In genomic region chr2:31806639-31807382, GRCm38 (mm10) we compare ENCODE assay signal across 16 mouse cellular contexts. TPM values are rescaled to one million over a fixed set of nuclear protein-coding genes. Genes with fewer than 3 reads are reported as not detected.
A peak's percentile ranks its signal among the peaks of the same experiment; 100 is the strongest.
DNase-seq lines count a peak whose midpoint lies in the region; ATAC-seq lines count a peak whose summit lies in the region.
"Had no signal": no experiment of that assay in that cellular context is flagged by ENCODE, and none has a peak within 500 bp of the region (broad histone marks: within the 10 kb centered on the region; RNA-seq: fewer than 3 reads in every experiment).

No protein-coding gene starts in this region.

- no peak overlapping the region for H3K4me2 ChIP-seq in kidney, embryonic 14.5 days (replicated peaks; ENCODE audit: low read depth, low read length)
- H3K4me2 ChIP-seq in hindbrain, embryonic 11.5 days (replicated peaks; ENCODE audit: low read depth, low read length), result no peak overlapping the region
- no peak overlapping the region; the same call in 1 of the 2 replicates for H3K4me2 ChIP-seq in midbrain, embryonic 11.5 days
- H3K4me2 ChIP-seq: embryonic facial prominence, embryonic 13.5 days had no signal

- H3K9me3 ChIP-seq in kidney, embryonic 14.5 days (ENCODE audit: control insufficient read depth, low read length), result no peaks in the 10 kb centered on the region
- no peaks in the 10 kb centered on the region for H3K9me3 ChIP-seq in hindbrain, embryonic 11.5 days (ENCODE audit: control insufficient read depth, low read length)
- H3K9me3 ChIP-seq in midbrain, embryonic 11.5 days (ENCODE audit: control insufficient read depth, low read length), result no peaks in the 10 kb centered on the region
- H3K9me3 ChIP-seq: embryonic facial prominence, embryonic 13.5 days had no signal

- H3K27me3 ChIP-seq in kidney, embryonic 14.5 days (ENCODE audit: control insufficient read depth, insufficient read depth, low read length), result no peaks in the 10 kb centered on the region
- H3K27me3 ChIP-seq in hindbrain, embryonic 11.5 days (ENCODE audit: control insufficient read depth, insufficient read depth, low read length), result no peaks in the 10 kb centered on the region; the same call in 1 of the 2 replicates
- H3K27me3 ChIP-seq in midbrain, embryonic 11.5 days (ENCODE audit: control insufficient read depth, insufficient read depth, low read length), result no peaks in the 10 kb centered on the region
- H3K27me3 ChIP-seq: embryonic facial prominence, embryonic 13.5 days had no signal

- H3K27ac ChIP-seq in kidney, embryonic 14.5 days (ENCODE audit: low read depth, low read length), result peak overlapping the region; percentile 17; the same call in 1 of the 2 replicates
- peak overlapping the region; percentile 77 for H3K27ac ChIP-seq in hindbrain, embryonic 11.5 days (ENCODE audit: low read depth, low read length)
- peak overlapping the region; percentile 63 for H3K27ac ChIP-seq in midbrain, embryonic 11.5 days (ENCODE audit: low read depth, low read length)
- H3K27ac ChIP-seq: embryonic facial prominence, embryonic 13.5 days had no signal

- peaks cover 24% of the 10 kb centered on the region for H3K4me1 ChIP-seq in kidney, embryonic 14.5 days (ENCODE audit: control insufficient read depth, insufficient read depth, low read length)
- peaks cover 26% of the 10 kb centered on the region for H3K4me1 ChIP-seq in hindbrain, embryonic 11.5 days (replicated peaks; ENCODE audit: control insufficient read depth, insufficient read depth, low read length)
- H3K4me1 ChIP-seq in midbrain, embryonic 11.5 days (ENCODE audit: control insufficient read depth, insufficient read depth, low read length), result peaks cover 54% of the 10 kb centered on the region

- 40% methylated on average over 9 of the region's 9 CpGs for WGBS in kidney, embryonic 14.5 days
- 35% methylated on average over 9 of the region's 9 CpGs for WGBS in hindbrain, embryonic 11.5 days
- 26% methylated on average over 9 of the region's 9 CpGs for WGBS in midbrain, embryonic 11.5 days

- no peak for ATAC-seq in kidney, embryonic 14.5 days (ENCODE audit: low FRiP score, low TSS enrichment)
- peak; percentile 62 for ATAC-seq in hindbrain, embryonic 11.5 days (ENCODE audit: low FRiP score)
- peak; percentile 66 for ATAC-seq in midbrain, embryonic 11.5 days (ENCODE audit: low FRiP score)
- ATAC-seq: liver, postnatal 0 days had no signal

- no peak overlapping the region for H3K9ac ChIP-seq in kidney, embryonic 14.5 days (ENCODE audit: low read depth, low read length)
- peak overlapping the region; percentile 31 for H3K9ac ChIP-seq in hindbrain, embryonic 11.5 days (ENCODE audit: low read depth, low read length)
- H3K9ac ChIP-seq in midbrain, embryonic 11.5 days (ENCODE audit: low read length), result peak overlapping the region; percentile 3; the same call in 1 of the 2 replicates
- H3K9ac ChIP-seq: embryonic facial prominence, embryonic 13.5 days; liver, postnatal 0 days had no signal

- H3K36me3 ChIP-seq in kidney, embryonic 14.5 days (ENCODE audit: control insufficient read depth, insufficient read depth, low read length), result peaks cover 34% of the 10 kb centered on the region
- H3K36me3 ChIP-seq in hindbrain, embryonic 11.5 days (ENCODE audit: control insufficient read depth, insufficient read depth, low read length), result peaks cover 9% of the 10 kb centered on the region
- H3K36me3 ChIP-seq in midbrain, embryonic 11.5 days (ENCODE audit: control insufficient read depth, insufficient read depth, low read length), result peaks cover 9% of the 10 kb centered on the region; the same call in 1 of the 2 replicates

- no peak overlapping the region for H3K4me3 ChIP-seq in kidney, embryonic 14.5 days (ENCODE audit: low read length)
- H3K4me3 ChIP-seq in hindbrain, embryonic 11.5 days (ENCODE audit: low read depth, low read length), result no peak overlapping the region
- H3K4me3 ChIP-seq in midbrain, embryonic 11.5 days (ENCODE audit: low read depth, low read length), result no peak overlapping the region
- H3K4me3 ChIP-seq: embryonic facial prominence, embryonic 13.5 days had no signal

- DNase-seq in kidney, postnatal 4 days, result no peak
- DNase-seq in hindbrain, embryonic 11.5 days (ENCODE audit: low spot score), result peak; percentile 49
- DNase-seq in midbrain, embryonic 11.5 days (ENCODE audit: low spot score, missing footprints), result no peak
- peak; percentile 77 for DNase-seq in retina, embryonic 14.5 days (ENCODE audit: low spot score)
- DNase-seq in layer of hippocampus, postnatal 25 days (ENCODE audit: extremely low spot score in 1 of 2, low spot score in 1 of 2), result no peak
- no peak for DNase-seq in layer of hippocampus, adult 8-10 months (ENCODE audit: low spot score in 2 of 2)
- no peak for DNase-seq in frontal cortex, postnatal 25 days (ENCODE audit: low spot score in 2 of 2)
- DNase-seq: cerebellum, adult 18-20 months; liver, postnatal 0 days; right cerebral cortex, adult 18-20 months; thymus, adult 2 months had no signal

RNA-seq across cellular contexts. Expression of gene Qrfp, which starts 3.6 kb away (rescaled TPM):
- polyA plus RNA-seq in kidney, embryonic 14.5 days (2014; fragmentation: Nextera tagmentation; extraction: Ambion mirVana), result 0.09 TPM in 1 of 2 replicates, not detected in the other
- 0.08 and 0.28 TPM in 2 replicates for polyA plus RNA-seq in hindbrain, embryonic 11.5 days (2014; fragmentation: Nextera tagmentation; extraction: Ambion mirVana)
- polyA plus RNA-seq in midbrain, embryonic 11.5 days (2014; fragmentation: Nextera tagmentation; extraction: Ambion mirVana), result 0.06 and 0.11 TPM in 2 replicates
- not detected for total RNA-seq in layer of hippocampus, postnatal 25 days (2021)
- total RNA-seq in layer of hippocampus, adult 8-10 months (2022), result not detected
- total RNA-seq: adrenal gland, postnatal 4 days; left cerebral cortex, postnatal 25 days had no signal
- polyA plus RNA-seq: large intestine, adult 2 months had no signal

RNA-seq across cellular contexts. Expression of gene Fibcd1, which starts 39.0 kb away (rescaled TPM):
- 1.1 TPM in 2 replicates for polyA plus RNA-seq in kidney, embryonic 14.5 days (2014; fragmentation: Nextera tagmentation; extraction: Ambion mirVana)
- polyA plus RNA-seq in hindbrain, embryonic 11.5 days (2014; fragmentation: Nextera tagmentation; extraction: Ambion mirVana), result 0.74 and 0.91 TPM in 2 replicates
- 0.83 and 1.7 TPM in 2 replicates for polyA plus RNA-seq in midbrain, embryonic 11.5 days (2014; fragmentation: Nextera tagmentation; extraction: Ambion mirVana)
- 100 to 1,000 TPM; 115 to 137 TPM for total RNA-seq in layer of hippocampus, postnatal 25 days (2021)
- total RNA-seq in layer of hippocampus, adult 8-10 months (2022), result 100 to 1,000 TPM in 1 of 4 experiments, 10 to 100 TPM in 3; 82.5 to 102 (median 90.0) TPM
- polyA plus RNA-seq: liver, postnatal 0 days had no signal

Comparison
In these comparisons a context has a peak if more than half of its experiments do, and no peak if none do; other contexts are left out.
1. H3K27ac ChIP-seq: peak in every context shown above with its lines; median percentile 77 in hindbrain, embryonic 11.5 days; 63 in midbrain, embryonic 11.5 days; 17 in kidney, embryonic 14.5 days.
2. DNase-seq: peak in hindbrain, embryonic 11.5 days (single experiment) and retina, embryonic 14.5 days (single experiment); none in kidney, postnatal 4 days (0 of 2), midbrain, embryonic 11.5 days (single experiment), layer of hippocampus, postnatal 25 days (0 of 2), layer of hippocampus, adult 8-10 months (0 of 2) and frontal cortex, postnatal 25 days (0 of 2).